Mouse (Mus musculus) spleen, adult 2 months (tissue): ENCODE measurements around the gene Foxa1.

ENCODE experiments used
- CTCF ChIP-seq: fragments of 200-500 bp; IDR thresholded peaks from 2 replicates; pipeline ENCODE4 v1.5.1; 2011; ENCODE audit warnings: mild to moderate bottlenecking, inconsistent platforms; ENCODE audit not compliant: insufficient read depth, insufficient read length, insufficient replicate concordance; ENCODE audit errors: extremely low read depth
- POLR2A ChIP-seq: fragments of 200-500 bp; IDR thresholded peaks from 2 replicates; pipeline ENCODE4 v1.6.1; 2011; ENCODE audit warnings: low read depth, low read length, inconsistent platforms

GRCm38 (mm10) chr12:57539551-57539985, 7.1 kb downstream of the Foxa1 start:
- TF ChIP-seq CTCF (no peak), POLR2A (no peak)
